Mouse (Mus musculus) right cerebral cortex, postnatal 10 days (tissue): ENCODE data around the gene Vmn2r101.

Source experiments
- DNase-seq, 2 experiments: peaks; one replicate each; pipeline ENCODE4 v3.0.0; 2021; ENCODE audit warnings: low spot score in 2 of 2

Gene Vmn2r101

GRCm38 (mm10) chr17:19576927-19577326 is at the start of gene Vmn2r101:
Gene Vmn2r101 (plus strand): TSS chr17:19577227.
- no peak for DNase-seq

GRCm38 (mm10) chr17:19629328-19629727 is 52.3 kb downstream of the Vmn2r101 start:
- no peak for DNase-seq

- DNase-seq = no peak
Measured at GRCm38 (mm10) chr17:19658447-19658846, 81.4 kb downstream of the Vmn2r101 start.

- DNase-seq = no peak
Measured at GRCm38 (mm10) chr17:19660028-19660427, 83.0 kb downstream of the Vmn2r101 start, which contains the start of gene Vmn2r102. Gene Vmn2r102 (plus strand): TSS chr17:19660328.
